Mouse (Mus musculus) MEL (cell line): Measurements from ENCODE around the gene Capn9. TPM values are rescaled to one million over a fixed set of nuclear protein-coding genes. Genes with fewer than 3 reads are reported as not detected.

ENCODE experiments used
- DNase-seq: peaks from one replicate; pipeline ENCODE4 v3.0.0; 2011; ENCODE audit warnings: low read depth, low spot score
- H3K27ac ChIP-seq: 2 replicates; pipeline ENCODE4 v1.5.1; 2012; ENCODE audit warnings: low read depth, mild to moderate bottlenecking, control low read depth, low read length, moderate library complexity; ENCODE audit not compliant: control insufficient read depth
- H3K27me3 ChIP-seq, 2 experiments: fragments of 150-350 bp in 1 of 2; sonication (generic) in 1 of 2; 2 replicates each; pipeline ENCODE4 v1.6.1; 2012; ENCODE audit warnings: low read length in 2 of 2, mild to moderate bottlenecking in 2 of 2, improper control_type of control experiment in 1 of 2, moderate library complexity in 1 of 2; ENCODE audit not compliant: insufficient read depth in 2 of 2, control insufficient read depth in 1 of 2
- H3K36me3 ChIP-seq, 2 experiments: 2 replicates each; pipeline ENCODE4 v1.6.1; 2012 to 2014; ENCODE audit warnings: low read length in 2 of 2, improper control_type of control experiment in 1 of 2, inconsistent platforms in 1 of 2, mild to moderate bottlenecking in 1 of 2; ENCODE audit not compliant: insufficient read depth in 2 of 2, control insufficient read depth in 1 of 2
- H3K4me1 ChIP-seq, 2 experiments: fragments of 150-350 bp in 1 of 2; sonication (generic) in 1 of 2; 2 replicates each; pipeline ENCODE4 v1.6.1; 2012; ENCODE audit warnings: low read length in 2 of 2, improper control_type of control experiment in 1 of 2, mild to moderate bottlenecking in 1 of 2; ENCODE audit not compliant: insufficient read depth in 2 of 2, control insufficient read depth in 1 of 2
- H3K4me3 ChIP-seq, 2 experiments: fragments of 150-350 bp in 1 of 2; sonication (generic) in 1 of 2; 2 replicates each; pipeline ENCODE4 v1.5.1; 2012; ENCODE audit warnings: low read depth in 2 of 2, low read length in 2 of 2, mild to moderate bottlenecking in 2 of 2, moderate library complexity in 2 of 2, control low read depth in 1 of 2, improper control_type of control experiment in 1 of 2; ENCODE audit not compliant: control insufficient read depth in 1 of 2, insufficient read depth in 1 of 2
- H3K79me2 ChIP-seq: 2 replicates; pipeline ENCODE4 v1.6.1; 2012; ENCODE audit warnings: mild to moderate bottlenecking, low read length, moderate library complexity; ENCODE audit not compliant: control insufficient read depth, poor library complexity, insufficient read depth
- H3K9ac ChIP-seq: 2 replicates; pipeline ENCODE4 v1.6.1; 2012; ENCODE audit warnings: low read depth, mild to moderate bottlenecking, control low read depth, low read length, moderate library complexity; ENCODE audit not compliant: control insufficient read depth, poor library complexity, severe bottlenecking
- H3K9me3 ChIP-seq: fragments of 150-350 bp; sonication (generic); replicated peaks from 2 replicates; pipeline ENCODE4 v1.6.1; 2012; ENCODE audit warnings: mild to moderate bottlenecking, low read length, improper control_type of control experiment, moderate library complexity; ENCODE audit not compliant: insufficient read depth
- CHD1 ChIP-seq: IDR thresholded peaks from 2 replicates; pipeline ENCODE4 v1.6.1; 2012; ENCODE audit warnings: low read depth, mild to moderate bottlenecking, inconsistent platforms, low read length, improper control_type of control experiment
- GATA1 ChIP-seq: IDR thresholded peaks from 2 replicates; pipeline ENCODE4 v1.6.1; 2011; ENCODE audit warnings: low read depth, low read length, improper control_type of control experiment
- KAT2A ChIP-seq: conservative IDR thresholded peaks from 2 replicates; pipeline ENCODE4 v1.6.1; 2012; ENCODE audit warnings: low read depth, low read length, improper control_type of control experiment, inconsistent platforms
- MAX ChIP-seq: IDR thresholded peaks from 2 replicates; pipeline ENCODE4 v1.6.1; 2011; ENCODE audit warnings: low read length, improper control_type of control experiment
- MEF2A ChIP-seq: IDR thresholded peaks from 2 replicates; pipeline ENCODE4 v1.6.1; 2014; ENCODE audit warnings: low read depth, mild to moderate bottlenecking, inconsistent platforms, low read length, improper control_type of control experiment; ENCODE audit not compliant: poor library complexity, insufficient replicate concordance, severe bottlenecking; ENCODE audit errors: extremely low read depth
- MXI1 ChIP-seq: IDR thresholded peaks from 2 replicates; pipeline ENCODE4 v1.6.1; 2011; ENCODE audit warnings: mild to moderate bottlenecking, low read depth, low read length, improper control_type of control experiment
- POLR2AphosphoS5 ChIP-seq: IDR thresholded peaks from 2 replicates; pipeline ENCODE4 v1.6.1; 2012; ENCODE audit warnings: low read depth, borderline replicate concordance, mild to moderate bottlenecking, inconsistent platforms, low read length, moderate library complexity, mixed read lengths
- RCOR1 ChIP-seq: IDR thresholded peaks from 2 replicates; pipeline ENCODE4 v1.6.1; 2012; ENCODE audit warnings: low read depth, mild to moderate bottlenecking, inconsistent platforms, low read length, improper control_type of control experiment
- TAL1 ChIP-seq: IDR thresholded peaks from 2 replicates; pipeline ENCODE4 v1.6.1; 2012; ENCODE audit warnings: mild to moderate bottlenecking, inconsistent platforms, low read length, moderate library complexity, mixed read lengths
- TCF12 ChIP-seq: IDR thresholded peaks from 2 replicates; pipeline ENCODE4 v1.6.1; 2014; ENCODE audit warnings: low read depth, mild to moderate bottlenecking, inconsistent platforms, low read length, improper control_type of control experiment, moderate library complexity
- ZC3H11A ChIP-seq: IDR thresholded peaks from 2 replicates; pipeline ENCODE4 v1.6.1; 2012; ENCODE audit warnings: low read depth, mild to moderate bottlenecking, inconsistent platforms, low read length, improper control_type of control experiment
- ZMIZ1 ChIP-seq: IDR thresholded peaks from 2 replicates; pipeline ENCODE4 v1.6.1; 2012; ENCODE audit warnings: low read depth, mild to moderate bottlenecking, inconsistent platforms, low read length, improper control_type of control experiment, moderate library complexity
- polyA plus RNA-seq, 2 experiments: library from polyadenylated mRNA; stranded (reverse) in 1 of 2; unstranded in 1 of 2; fragments of >175 nt in 1 of 2; fragments of >200 nt in 1 of 2; gene quantifications; 2 replicates each; pipeline versions ENCODE4 v1.2.1 to v1.2.4; 2012; ENCODE audit warnings: low replicate concordance in 2 of 2, low read depth in 1 of 2; ENCODE audit not compliant: insufficient read length in 2 of 2, insufficient read depth in 1 of 2, missing spikeins in 1 of 2
- total RNA-seq: library from RNA; depleted of rRNA; stranded (reverse); fragments of 300-350 nt; gene quantifications from 2 replicates; pipeline ENCODE4 v1.2.3, GENCODE M21; 2012

The Capn9 gene
- total and polyA plus RNA-seq, 3 experiments = not detected

GRCm38 (mm10) chr8:124555113-124555750, 20.7 kb upstream of the Capn9 start:
- Histone ChIP-seq H3K27me3 (no peaks in the 10 kb centered on the region), H3K36me3 (no peaks in the 10 kb centered on the region; a peak in 1 of 4 replicates), H3K9ac (no peak overlapping the region), H3K9me3 (no peaks in the 10 kb centered on the region), H3K27ac (no peak overlapping the region), H3K79me2 (no peaks in the 10 kb centered on the region), H3K4me3 (no peak overlapping the region)
- TF ChIP-seq CHD1 (no peak), ZMIZ1 (no peak), ZC3H11A (no peak), MAX (no peak), GATA1 (no peak), TCF12 (no peak), RCOR1 (no peak)
- TF ChIP-seq, all 39 proteins: peak for 0
- no peak for DNase-seq
- no peaks in the 10 kb centered on the region for H3K4me1 ChIP-seq

DNA sequence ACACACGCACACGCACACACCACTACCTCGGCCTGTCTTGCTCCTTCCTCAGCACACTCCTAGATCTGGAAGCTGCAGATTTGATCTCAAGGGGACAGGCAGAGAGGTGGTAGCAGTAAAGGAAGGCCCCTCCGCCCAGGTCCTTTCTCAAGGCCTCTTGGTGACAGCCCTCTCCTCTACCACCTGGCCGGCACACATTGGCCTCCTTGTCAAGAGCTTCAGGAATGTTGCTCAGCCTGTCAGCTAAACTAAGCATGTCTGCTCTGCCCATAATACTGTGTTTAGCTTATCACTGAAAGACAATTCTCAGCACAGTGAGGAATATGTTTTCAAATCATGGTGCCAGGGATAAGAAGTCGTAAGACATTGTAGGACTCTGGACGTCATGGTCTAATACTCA, 19.7 kb upstream of the Capn9 start:
- Histone ChIP-seq H3K9me3 (no peaks in the 10 kb centered on the region), H3K27ac (no peak overlapping the region), H3K79me2 (no peaks in the 10 kb centered on the region), H3K9ac (no peak overlapping the region), H3K36me3 (no peaks in the 10 kb centered on the region; a peak in 1 of 4 replicates), H3K27me3 (no peaks in the 10 kb centered on the region), H3K4me3 (no peak overlapping the region), H3K4me1 (no peaks in the 10 kb centered on the region)
- no peak for DNase-seq
- TF ChIP-seq MXI1 (no peak), POLR2AphosphoS5 (0 out of 2 replicates have a peak, but pooled peaks have one; percentile 7)

DNA sequence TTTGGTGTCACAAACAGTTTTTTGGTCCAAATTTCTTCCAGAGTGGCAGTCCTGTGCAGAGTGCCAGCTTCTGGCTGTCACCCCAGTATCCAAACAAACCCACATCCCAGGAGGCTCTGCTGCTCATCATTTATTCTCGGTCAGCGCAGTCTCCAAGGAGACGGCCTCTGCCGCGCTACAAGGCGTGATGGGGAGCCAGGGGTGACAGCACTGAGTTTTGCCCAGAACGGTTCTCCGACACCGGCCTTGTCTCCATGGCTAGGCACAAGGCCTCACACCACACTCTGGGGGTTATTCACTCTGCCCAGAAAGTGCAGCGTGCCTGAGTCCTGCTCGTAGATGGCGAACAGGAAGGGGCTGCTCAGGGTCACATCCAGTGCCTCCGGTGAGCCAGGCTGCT, 19.3 kb upstream of the Capn9 start:
- no peak overlapping the region for H3K27ac ChIP-seq
- no peak for TF ChIP-seq GATA1
- no peak for TF ChIP-seq KAT2A
- TF ChIP-seq TAL1 = no peak
- TF ChIP-seq MEF2A = no peak
- TF ChIP-seq, all 39 proteins: peak for 0
- Histone ChIP-seq H3K27me3 (no peaks in the 10 kb centered on the region), H3K9me3 (no peaks in the 10 kb centered on the region), H3K36me3 (no peaks in the 10 kb centered on the region; a peak in 1 of 4 replicates), H3K4me1 (no peaks in the 10 kb centered on the region), H3K9ac (no peak overlapping the region), H3K79me2 (no peaks in the 10 kb centered on the region), H3K4me3 (no peak overlapping the region)
- no peak for DNase-seq
